Mouse (Mus musculus) heart, embryonic 14.5 days (tissue): Measurements from ENCODE around the gene Aunip. TPM values are rescaled to one million over a fixed set of nuclear protein-coding genes. Genes with fewer than 3 reads are reported as not detected.
A peak's percentile ranks its signal among the peaks of the same experiment; 100 is the strongest.

Experiments used
- ATAC-seq: fragments of 200-750 bp; cut with Nextera tagmentation; 2 replicates; pipeline ENCODE4 v1.8.0; 2017; ENCODE audit warnings: low read depth, moderate TSS enrichment; ENCODE audit not compliant: insufficient number of reproducible peaks, insufficient read depth, low FRiP score
- H3K27ac ChIP-seq, 2 experiments: fragments of 200-500 bp in 1 of 2; fragments of 300-500 bp in 1 of 2; sonication (generic) in 1 of 2; replicated peaks in 1 of 2; 2 replicates each; pipeline ENCODE4 v1.5.1; 2012 to 2014; ENCODE audit warnings: low read depth in 2 of 2, low read length in 2 of 2, control low read depth in 1 of 2, mild to moderate bottlenecking in 1 of 2, mixed read lengths in 1 of 2; ENCODE audit not compliant: control insufficient read depth in 1 of 2, insufficient read depth in 1 of 2
- H3K27me3 ChIP-seq: fragments of 300-500 bp; sonication (generic); 2 replicates; pipeline ENCODE4 v1.6.1; 2014; ENCODE audit warnings: mild to moderate bottlenecking, low read length, control low read depth; ENCODE audit not compliant: control insufficient read depth, insufficient read depth
- H3K36me3 ChIP-seq: fragments of 300-500 bp; sonication (generic); 2 replicates; pipeline ENCODE4 v1.6.1; 2014; ENCODE audit warnings: mild to moderate bottlenecking, control low read depth, low read length, mixed read lengths; ENCODE audit not compliant: control insufficient read depth, insufficient read depth
- H3K4me1 ChIP-seq, 2 experiments: fragments of 200-500 bp in 1 of 2; fragments of 300-500 bp in 1 of 2; sonication (generic) in 1 of 2; 2 replicates each; pipeline ENCODE4 v1.6.1; 2012 to 2014; ENCODE audit warnings: low read length in 2 of 2, control low read depth in 1 of 2, mixed read lengths in 1 of 2; ENCODE audit not compliant: control insufficient read depth in 2 of 2, insufficient read depth in 2 of 2
- H3K4me2 ChIP-seq: fragments of 300-500 bp; sonication (generic); 2 replicates; pipeline ENCODE4 v1.6.1; 2014; ENCODE audit warnings: mild to moderate bottlenecking, low read length
- H3K4me3 ChIP-seq, 2 experiments: fragments of 200-500 bp in 1 of 2; fragments of 300-500 bp in 1 of 2; sonication (generic) in 1 of 2; 2 replicates each; pipeline ENCODE4 v1.5.1; 2012 to 2014; ENCODE audit warnings: low read length in 2 of 2, mild to moderate bottlenecking in 2 of 2, control low read depth in 1 of 2, low read depth in 1 of 2, moderate library complexity in 1 of 2; ENCODE audit not compliant: control insufficient read depth in 1 of 2, insufficient read depth in 1 of 2
- H3K9ac ChIP-seq: fragments of 300-500 bp; sonication (generic); 2 replicates; pipeline ENCODE4 v1.6.1; 2014; ENCODE audit warnings: mild to moderate bottlenecking, low read length
- H3K9me3 ChIP-seq: fragments of 300-500 bp; sonication (generic); 2 replicates; pipeline ENCODE4 v1.6.1; 2016; ENCODE audit warnings: low read length, control low read depth; ENCODE audit not compliant: control insufficient read depth
- WGBS: fragments of 180-500 bp; shearing (Covaris S2); extraction: QIAGEN DNeasy Blood & Tissue Kit; methylation state at CpG from one replicate; pipeline ENCODE4 v1.1.7; 2014; 5-methylcytosine and 5-hydroxymethylcytosine counted together
- polyA plus RNA-seq: library from polyadenylated mRNA; unstranded; fragments of >200 nt; fragmentation: Nextera tagmentation; extraction: Ambion mirVana; gene quantifications from 2 replicates; pipeline ENCODE4 v1.2.1, GENCODE M21; 2014

Gene Aunip
- polyA plus RNA-seq, 1 experiment from 2014 or later, result 3.2 TPM

DNA sequence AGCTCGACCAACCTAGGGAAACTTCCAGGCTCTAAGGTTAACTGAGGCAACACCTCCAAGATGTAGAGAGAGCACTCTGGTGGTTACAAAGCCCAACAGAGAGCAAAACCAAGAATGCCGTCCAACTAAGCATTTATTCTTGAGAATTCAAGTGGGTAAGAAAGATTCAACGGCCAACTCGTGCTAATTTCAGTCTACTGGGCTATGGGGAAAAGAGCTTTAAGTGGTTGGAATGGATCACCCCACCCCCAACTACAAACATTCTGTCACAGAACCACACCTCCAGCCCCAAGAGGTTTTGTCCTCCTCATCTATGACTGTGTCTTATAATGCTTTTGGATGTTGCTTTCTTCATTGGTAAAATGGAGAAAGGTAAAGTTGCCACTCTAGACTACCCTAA is 22.1 kb downstream of the Aunip start:
- WGBS, result 54% methylated on average over 4 of the region's 4 CpGs
- H3K36me3 ChIP-seq, result peaks cover 45% of the 10 kb centered on the region
- H3K27ac ChIP-seq, result no peak overlapping the region
- H3K27me3 ChIP-seq, result no peaks in the 10 kb centered on the region
- no peak for ATAC-seq
- no peak overlapping the region for H3K9ac ChIP-seq
- H3K4me2 ChIP-seq, result no peak overlapping the region
- H3K4me3 ChIP-seq, result no peak overlapping the region
- peaks cover 16 to 34% of the 10 kb centered on the region in 2 experiments for H3K4me1 ChIP-seq
- no peaks in the 10 kb centered on the region for H3K9me3 ChIP-seq

DNA sequence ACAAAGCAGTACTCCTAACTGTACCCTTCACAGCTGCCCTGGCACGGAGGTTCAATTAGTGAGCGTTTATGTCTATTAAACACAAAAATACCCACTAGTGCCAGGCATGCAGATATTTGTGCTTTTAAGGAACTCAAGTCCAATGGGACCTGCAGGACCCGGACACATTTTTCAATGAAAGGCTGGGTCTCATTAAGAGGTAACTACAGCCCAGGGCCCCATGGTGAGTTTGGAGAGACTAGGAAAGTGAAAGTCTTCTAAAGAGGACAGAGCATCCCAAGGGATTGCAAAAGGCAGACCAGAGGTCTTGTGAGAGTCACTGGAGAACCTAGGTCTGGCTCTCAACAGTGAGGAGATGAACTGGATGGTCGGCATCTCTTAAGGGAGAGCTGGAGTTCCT is 22.6 kb downstream of the Aunip start:
- Histone ChIP-seq H3K36me3 (peaks cover 45% of the 10 kb centered on the region), H3K4me3 (peak overlapping the region; percentile 67 to 89; a peak in 1 of 4 replicates), H3K4me1 (peaks cover 16 to 34% of the 10 kb centered on the region in 2 experiments), H3K4me2 (peak overlapping the region; percentile 98), H3K9me3 (no peaks in the 10 kb centered on the region), H3K9ac (peak overlapping the region; percentile 85), H3K27ac (peak overlapping the region in 1 of 2 experiments; percentile 93; a peak in 1 of 4 replicates), H3K27me3 (no peaks in the 10 kb centered on the region)
- WGBS, result 77% methylated on average over 4 of the region's 4 CpGs
- no peak for ATAC-seq

DNA sequence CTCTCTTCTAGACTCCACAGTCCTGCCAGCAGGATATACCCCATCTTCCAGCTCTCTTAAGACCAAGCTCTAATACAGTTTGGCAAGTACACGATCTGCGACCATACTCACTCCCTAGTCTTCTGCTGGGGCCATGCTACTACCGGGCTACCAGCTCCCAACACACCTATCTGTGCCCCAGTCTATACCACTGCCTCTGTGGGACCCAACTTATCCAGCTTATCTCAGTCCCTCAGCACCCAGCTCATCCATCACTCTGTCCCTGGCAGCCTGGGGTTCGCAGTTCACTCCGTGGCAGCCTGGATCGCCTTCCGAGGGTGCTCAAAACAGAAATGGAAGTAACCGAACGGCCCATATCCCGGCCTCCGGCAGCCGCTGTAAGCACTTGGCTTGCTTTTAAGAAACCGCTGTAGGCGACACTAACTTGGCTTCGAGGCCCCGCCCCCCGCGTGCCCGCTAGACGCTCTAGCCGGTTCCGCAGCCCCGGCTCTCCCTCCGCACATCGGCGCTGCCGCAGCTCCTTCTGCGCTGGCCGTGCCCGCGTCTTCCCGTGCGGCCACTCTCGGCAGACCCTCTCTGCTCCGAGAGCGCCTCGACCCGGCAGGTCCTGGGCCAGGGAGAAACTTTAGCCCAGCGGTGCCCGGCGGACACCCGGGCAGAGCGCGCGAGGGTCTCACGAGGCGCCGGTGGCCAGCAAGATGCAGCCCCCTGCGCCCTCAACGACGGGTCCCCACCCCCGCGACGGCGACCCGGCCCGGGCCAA is 23.5 kb downstream of the Aunip start:
- Histone ChIP-seq H3K36me3 (peaks cover 45% of the 10 kb centered on the region), H3K9me3 (no peaks in the 10 kb centered on the region), H3K27me3 (no peaks in the 10 kb centered on the region), H3K9ac (peak overlapping the region; percentile 85), H3K4me3 (peak overlapping the region; percentile 67 to 89), H3K4me1 (peaks cover 16 to 34% of the 10 kb centered on the region in 2 experiments), H3K4me2 (peak overlapping the region; percentile 98), H3K27ac (peak overlapping the region; percentile 78 to 93)
- under 1% methylated on average over 57 of the region's 57 CpGs for WGBS
- peak; percentile 18; the same call in 1 of the 2 replicates for ATAC-seq

DNA sequence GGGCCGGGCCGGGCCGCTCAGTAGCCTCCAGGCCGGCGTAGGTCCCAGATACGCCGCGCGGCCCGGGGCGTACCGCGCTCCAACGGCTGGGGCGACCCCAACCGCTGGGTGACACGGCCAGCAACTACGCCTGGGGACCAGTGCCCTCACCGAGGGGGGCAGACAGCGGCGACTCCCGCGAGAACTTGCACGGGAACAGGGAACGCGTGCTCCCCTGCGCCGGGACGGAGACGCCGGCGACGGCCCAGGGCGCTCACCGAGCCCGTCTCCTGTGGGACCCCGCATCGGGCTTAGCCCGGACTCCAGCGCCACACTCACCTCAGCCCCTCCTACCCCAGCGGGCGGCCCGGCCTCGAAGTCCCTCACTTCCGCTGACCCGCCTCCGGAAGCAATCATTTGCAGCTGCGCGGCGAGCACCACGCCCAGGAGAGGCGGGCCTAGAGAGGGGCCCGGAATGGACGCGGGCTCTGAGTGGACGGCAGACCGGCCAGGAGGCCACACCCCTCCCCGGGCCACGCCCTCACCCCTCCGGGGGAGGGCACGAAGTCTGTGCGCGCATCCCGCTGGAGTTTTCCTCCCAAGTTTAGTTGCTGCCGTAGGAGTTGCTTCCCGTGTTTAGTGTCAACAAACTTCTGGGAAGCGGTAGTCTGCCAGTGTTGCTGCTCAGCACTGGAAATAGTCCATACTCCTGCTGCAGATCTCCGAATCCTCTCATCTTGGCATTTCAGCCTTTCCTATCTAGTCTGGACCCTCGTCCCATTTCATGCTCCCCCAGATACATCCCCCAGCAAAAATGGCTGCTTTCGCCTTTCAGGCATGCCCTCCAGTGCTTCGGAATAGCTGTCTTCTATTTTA is 24.4 kb downstream of the Aunip start, which contains the start of gene Mtfr1l:
TSS of gene Mtfr1l (minus strand) at position 456 of the 855 bp plus-strand sequence.
- H3K4me2 ChIP-seq, result peak within 1 kb of the TSS; percentile 98
- ATAC-seq, result peak; percentile 98

DNA sequence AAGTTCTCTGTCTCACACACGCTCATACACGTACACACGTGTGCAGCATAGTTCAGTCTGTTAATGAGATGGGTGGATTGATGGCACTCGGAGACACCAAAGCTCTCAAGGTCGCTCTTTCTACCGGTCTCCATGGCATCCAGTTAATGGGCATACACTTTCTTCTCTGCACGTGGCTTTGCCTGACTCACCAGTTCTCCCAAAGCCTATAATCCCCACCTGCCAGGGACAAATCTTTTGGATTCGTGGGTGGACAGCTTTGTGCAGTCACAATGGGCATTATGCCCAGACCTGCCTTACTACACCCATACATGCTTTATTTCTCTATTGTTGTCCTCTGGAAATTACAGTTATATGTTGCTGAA is 25.0 kb downstream of the Aunip start:
- Histone ChIP-seq H3K27ac (peak overlapping the region; percentile 44 to 93; a peak in 3 of 4 replicates), H3K4me2 (peak overlapping the region; percentile 98), H3K4me1 (peaks cover 16 to 34% of the 10 kb centered on the region in 2 experiments), H3K4me3 (peak overlapping the region; percentile 48 to 89), H3K36me3 (peaks cover 45% of the 10 kb centered on the region), H3K27me3 (no peaks in the 10 kb centered on the region), H3K9me3 (no peaks in the 10 kb centered on the region), H3K9ac (peak overlapping the region; percentile 85)
- 11% methylated on average over 8 of the region's 8 CpGs for WGBS
- no peak for ATAC-seq

More for the DNA sequence above, 24.4 kb downstream of the Aunip start, which contains the start of gene Mtfr1l:
- Histone ChIP-seq H3K4me3 (peak within 1 kb of the TSS; percentile 67 to 89), H3K27me3 (no peaks in the 10 kb centered on the region), H3K36me3 (peaks cover 45% of the 10 kb centered on the region), H3K4me1 (peaks cover 16 to 34% of the 10 kb centered on the region in 2 experiments), H3K9ac (peak within 1 kb of the TSS; percentile 85), H3K27ac (peak within 1 kb of the TSS; percentile 78 to 93), H3K9me3 (no peaks in the 10 kb centered on the region)
- WGBS, result under 1% methylated on average over 71 of the region's 71 CpGs

DNA sequence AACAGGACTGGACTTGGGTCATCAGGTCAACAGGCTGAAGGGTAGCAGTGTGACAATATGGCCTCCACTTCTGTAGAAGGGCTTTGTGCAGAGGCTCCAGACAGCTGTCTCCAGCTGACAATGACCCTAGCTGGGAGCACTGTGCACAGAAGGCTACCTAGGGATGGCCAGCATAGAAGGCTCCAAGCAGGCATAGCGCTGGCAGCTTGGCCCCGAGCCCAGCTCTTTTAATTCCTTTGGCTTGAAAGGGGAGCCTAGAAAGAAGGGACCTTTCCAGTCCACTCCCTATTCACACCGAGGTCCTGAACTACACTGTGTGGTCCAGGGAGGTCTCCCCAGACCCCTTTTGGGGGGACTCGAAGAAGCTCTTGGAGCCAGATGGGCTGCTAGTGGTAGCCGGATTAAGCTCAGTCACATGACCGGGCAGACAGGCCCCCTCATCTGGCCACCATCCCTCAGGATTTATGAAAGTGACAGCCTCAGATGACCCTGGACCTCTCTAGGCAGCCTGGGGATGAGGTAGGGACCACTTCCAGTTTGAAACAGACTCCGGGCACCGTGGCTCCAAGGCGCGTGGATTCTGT is 28.3 kb downstream of the Aunip start:
- Histone ChIP-seq H3K9ac (no peak overlapping the region), H3K4me1 (peaks cover 3 to 7% of the 10 kb centered on the region in 2 experiments), H3K4me2 (no peak overlapping the region), H3K27me3 (no peaks in the 10 kb centered on the region), H3K9me3 (no peaks in the 10 kb centered on the region), H3K4me3 (no peak overlapping the region), H3K36me3 (peaks cover 60% of the 10 kb centered on the region), H3K27ac (no peak overlapping the region)
- 83% methylated on average over 10 of the region's 10 CpGs for WGBS
- ATAC-seq, result no peak

DNA sequence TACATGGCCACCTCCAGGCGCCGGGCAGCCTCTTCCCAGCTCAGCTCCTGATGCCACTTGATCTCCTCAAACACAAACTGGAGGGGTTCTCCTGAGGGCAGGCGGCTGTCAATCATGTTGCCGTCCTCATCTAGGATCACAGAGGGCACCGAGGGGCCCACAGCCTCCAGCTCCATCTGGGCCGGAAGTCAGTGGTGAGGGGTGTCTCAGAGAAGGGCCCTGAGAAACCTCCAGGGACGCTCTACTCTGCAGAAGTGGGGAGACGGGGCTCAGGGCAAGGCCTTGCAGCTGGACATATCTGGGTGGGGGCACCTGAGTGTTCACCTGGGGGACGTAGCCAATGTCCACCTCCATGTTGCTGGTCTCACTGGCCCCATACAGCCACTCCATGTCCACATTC is 31.9 kb downstream of the Aunip start:
- Histone ChIP-seq H3K4me3 (no peak overlapping the region), H3K27ac (no peak overlapping the region), H3K4me1 (peaks cover 7 to 15% of the 10 kb centered on the region in 2 experiments), H3K4me2 (no peak overlapping the region), H3K27me3 (no peaks in the 10 kb centered on the region), H3K9me3 (no peaks in the 10 kb centered on the region), H3K9ac (no peak overlapping the region), H3K36me3 (peaks cover 90% of the 10 kb centered on the region)
- 85% methylated on average over 9 of the region's 9 CpGs for WGBS
- ATAC-seq, result no peak
